Mouse (Mus musculus) embryonic facial prominence, embryonic 12.5 days (tissue): ENCODE results near the gene Wee1. TPM values are rescaled to one million over a fixed set of nuclear protein-coding genes. Genes with fewer than 3 reads are reported as not detected.

Experiments used
- ATAC-seq: fragments of 200-750 bp; cut with Nextera tagmentation; 2 replicates; pipeline ENCODE4 v1.8.0; 2017; ENCODE audit not compliant: insufficient number of reproducible peaks, insufficient read depth, low FRiP score, low TSS enrichment
- H3K27ac ChIP-seq: fragments of 300-500 bp; sonication (generic); 2 replicates; pipeline ENCODE4 v1.5.1; 2016; ENCODE audit warnings: mild to moderate bottlenecking
- H3K27me3 ChIP-seq: fragments of 300-500 bp; sonication (generic); 2 replicates; pipeline ENCODE4 v1.6.1; 2016; ENCODE audit warnings: mild to moderate bottlenecking, moderate library complexity
- H3K36me3 ChIP-seq: fragments of 300-500 bp; sonication (generic); 2 replicates; pipeline ENCODE4 v1.6.1; 2016; ENCODE audit warnings: mild to moderate bottlenecking
- H3K4me1 ChIP-seq: fragments of 300-500 bp; sonication (generic); 2 replicates; pipeline ENCODE4 v1.6.1; 2016
- H3K4me2 ChIP-seq: fragments of 300-500 bp; sonication (generic); replicated peaks from 2 replicates; pipeline ENCODE4 v1.6.1; 2016; ENCODE audit warnings: mild to moderate bottlenecking, moderate library complexity
- H3K4me3 ChIP-seq: fragments of 300-500 bp; sonication (generic); 2 replicates; pipeline ENCODE4 v1.5.1; 2016; ENCODE audit warnings: mild to moderate bottlenecking
- H3K9ac ChIP-seq: fragments of 300-500 bp; sonication (generic); 2 replicates; pipeline ENCODE4 v1.6.1; 2016; ENCODE audit warnings: mild to moderate bottlenecking, moderate library complexity
- H3K9me3 ChIP-seq: fragments of 300-500 bp; sonication (generic); 2 replicates; pipeline ENCODE4 v1.6.1; 2016; ENCODE audit warnings: mild to moderate bottlenecking, moderate library complexity
- WGBS: fragments of 180-500 bp; shearing (Covaris S2); methylation state at CpG from one replicate; pipeline ENCODE4 v1.1.7; 2016; 5-methylcytosine and 5-hydroxymethylcytosine counted together
- polyA plus RNA-seq: library from polyadenylated mRNA; unstranded; fragments of >200 nt; fragmentation: Nextera tagmentation; extraction: Ambion mirVana; gene quantifications from 2 replicates; pipeline ENCODE4 v1.2.1, GENCODE M21; 2016

Gene Wee1
- 41.9 and 42.4 TPM in 2 replicates for polyA plus RNA-seq

DNA sequence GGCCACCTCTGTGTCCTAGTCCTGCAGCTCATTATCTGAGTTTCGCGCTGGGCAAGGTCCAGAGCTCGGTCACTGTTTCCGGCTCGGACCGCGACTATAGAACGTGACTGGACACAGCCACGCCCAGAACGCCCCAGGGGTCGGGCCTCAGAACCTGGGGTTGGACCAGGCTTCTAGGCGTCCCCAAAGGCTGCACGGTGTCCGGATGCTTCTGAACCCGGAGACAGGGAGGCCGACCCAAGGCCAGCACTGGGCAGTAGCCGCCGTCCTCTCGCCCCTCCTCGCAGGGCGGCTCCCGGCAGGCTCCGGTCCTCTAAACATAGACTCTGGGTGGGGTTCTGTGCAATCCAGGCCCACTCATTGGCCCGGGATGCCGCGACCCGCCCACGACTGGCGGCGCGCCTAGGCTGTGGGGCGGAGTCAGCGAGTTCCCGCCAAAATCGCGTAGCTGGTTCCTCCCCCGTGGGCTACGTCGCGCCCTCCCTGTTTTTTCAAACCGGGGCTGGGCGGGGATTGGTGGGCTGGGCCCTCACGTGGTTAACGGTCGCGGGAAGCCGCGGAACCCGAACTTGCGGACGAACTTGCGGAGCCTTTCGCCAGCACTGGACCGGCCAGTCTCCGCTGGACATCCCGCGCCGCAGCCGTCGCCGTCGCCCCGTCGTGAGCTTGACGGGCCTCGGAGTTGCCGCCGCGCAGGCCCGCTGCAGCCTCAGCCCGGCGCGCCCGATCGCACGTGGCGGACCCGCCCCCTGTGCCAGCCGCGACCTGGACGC lies at the start of gene Wee1:
Wee1 (plus strand) TSS at position 531 of the 773 bp plus-strand sequence.
- peaks cover 3% of the 10 kb centered on the region; the same call in 1 of the 2 replicates for H3K36me3 ChIP-seq
- no peaks in the 10 kb centered on the region for H3K27me3 ChIP-seq
- WGBS = under 1% methylated on average over 81 of the region's 81 CpGs
- H3K4me3 ChIP-seq = peak within 1 kb of the TSS; percentile 98
- H3K9me3 ChIP-seq = no peaks in the 10 kb centered on the region
- peak within 1 kb of the TSS; percentile 96 for H3K27ac ChIP-seq
- peaks cover 12% of the 10 kb centered on the region; the same call in 1 of the 2 replicates for H3K4me1 ChIP-seq
- peak; percentile 99 for ATAC-seq
- H3K9ac ChIP-seq = peak within 1 kb of the TSS; percentile 95
- H3K4me2 ChIP-seq = peak within 1 kb of the TSS; percentile 59

DNA sequence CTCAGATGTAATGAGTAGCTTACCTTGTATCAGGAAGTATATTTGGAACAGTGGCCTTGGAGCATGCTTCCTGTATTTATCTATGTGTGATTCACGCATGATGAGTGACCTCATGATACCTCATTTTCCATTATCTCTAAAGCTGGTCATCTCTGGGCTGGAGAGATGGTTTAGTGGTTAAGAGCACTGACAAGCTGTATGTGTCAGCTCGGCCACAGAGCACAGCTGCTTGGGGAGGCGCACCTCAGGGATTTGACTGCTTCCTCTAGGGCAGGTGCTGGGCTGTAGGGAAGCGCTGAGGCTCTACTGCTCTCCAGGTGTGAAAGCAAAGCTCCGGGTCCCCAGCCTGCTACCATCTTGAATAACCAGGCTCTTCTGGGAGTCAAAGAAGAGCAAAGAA lies 43.7 kb upstream of the Wee1 start:
- Histone ChIP-seq H3K27ac (no peak overlapping the region), H3K36me3 (peaks cover 83% of the 10 kb centered on the region), H3K27me3 (no peaks in the 10 kb centered on the region), H3K9ac (no peak overlapping the region), H3K9me3 (no peaks in the 10 kb centered on the region), H3K4me3 (no peak overlapping the region), H3K4me2 (no peak overlapping the region), H3K4me1 (no peaks in the 10 kb centered on the region)
- WGBS = 88% methylated on average over 5 of the region's 5 CpGs
- no peak for ATAC-seq

DNA sequence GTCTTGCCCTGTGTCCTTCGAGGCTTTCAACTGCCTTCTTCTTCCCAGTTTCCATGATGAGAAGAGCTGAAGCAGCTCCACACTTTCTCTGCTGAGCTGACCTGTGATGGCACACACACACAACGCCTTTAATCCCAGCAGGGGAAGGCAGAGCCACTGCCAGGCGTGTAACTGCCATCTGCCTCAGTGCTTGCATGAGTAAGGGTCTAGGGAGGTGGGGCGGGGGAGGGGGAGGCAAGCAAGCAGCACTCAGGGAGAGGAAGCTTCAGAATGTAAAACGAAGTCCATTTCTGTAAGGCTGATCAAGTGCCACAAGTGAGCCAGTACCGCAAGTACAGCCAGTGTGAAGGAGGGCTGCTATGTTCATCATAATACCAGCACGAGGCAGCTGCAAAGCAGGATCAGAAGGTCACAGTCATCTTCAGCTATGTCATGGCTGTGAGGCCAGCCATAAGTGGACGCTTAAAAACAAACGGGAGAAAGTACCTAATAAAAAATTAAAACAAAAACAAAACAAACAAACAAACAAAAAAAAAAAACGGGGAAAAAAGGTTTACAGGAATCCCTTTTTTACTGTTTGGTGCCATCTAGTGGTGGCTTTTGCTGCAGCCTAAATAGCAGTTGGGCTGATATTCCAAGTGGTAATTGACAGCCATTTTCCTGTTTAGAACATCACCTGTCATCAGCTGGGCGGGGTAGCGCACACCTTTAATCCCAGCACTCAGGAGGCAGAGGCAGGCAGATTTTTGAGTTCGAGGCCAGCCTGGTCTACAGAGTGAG lies 38.3 kb upstream of the Wee1 start:
- no peaks in the 10 kb centered on the region for H3K27me3 ChIP-seq
- H3K36me3 ChIP-seq = peaks cover 87% of the 10 kb centered on the region
- WGBS = 76% methylated on average over 13 of the region's 13 CpGs
- ATAC-seq = no peak
- H3K9ac ChIP-seq = no peak overlapping the region
- H3K4me1 ChIP-seq = no peaks in the 10 kb centered on the region
- no peak overlapping the region for H3K4me3 ChIP-seq
- H3K4me2 ChIP-seq = no peak overlapping the region
- H3K27ac ChIP-seq = no peak overlapping the region
- H3K9me3 ChIP-seq = no peaks in the 10 kb centered on the region

DNA sequence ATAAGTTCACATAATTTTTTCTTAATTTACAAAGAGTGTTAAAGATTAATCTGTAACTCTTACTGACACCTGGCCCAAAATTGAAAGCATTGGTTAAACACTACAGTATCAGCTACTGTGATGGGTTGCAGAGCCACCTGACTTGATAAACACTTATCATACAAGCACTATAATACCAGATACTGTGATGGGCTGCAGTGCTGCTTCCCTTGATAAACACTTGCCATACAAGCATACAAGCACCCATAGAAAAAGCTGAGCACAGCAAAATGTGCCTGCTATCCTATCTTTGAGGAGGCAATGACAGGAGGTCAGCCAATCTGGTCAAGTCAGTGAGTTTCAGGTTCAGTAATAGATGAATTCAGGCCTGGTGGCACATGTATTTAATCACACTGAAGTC lies 36.6 kb upstream of the Wee1 start:
- H3K9me3 ChIP-seq = no peaks in the 10 kb centered on the region
- H3K36me3 ChIP-seq = peaks cover 82% of the 10 kb centered on the region
- no peak overlapping the region for H3K27ac ChIP-seq
- no peak for ATAC-seq
- H3K4me1 ChIP-seq = no peaks in the 10 kb centered on the region
- H3K4me2 ChIP-seq = no peak overlapping the region
- H3K9ac ChIP-seq = no peak overlapping the region
- no peaks in the 10 kb centered on the region for H3K27me3 ChIP-seq
- H3K4me3 ChIP-seq = no peak overlapping the region

DNA sequence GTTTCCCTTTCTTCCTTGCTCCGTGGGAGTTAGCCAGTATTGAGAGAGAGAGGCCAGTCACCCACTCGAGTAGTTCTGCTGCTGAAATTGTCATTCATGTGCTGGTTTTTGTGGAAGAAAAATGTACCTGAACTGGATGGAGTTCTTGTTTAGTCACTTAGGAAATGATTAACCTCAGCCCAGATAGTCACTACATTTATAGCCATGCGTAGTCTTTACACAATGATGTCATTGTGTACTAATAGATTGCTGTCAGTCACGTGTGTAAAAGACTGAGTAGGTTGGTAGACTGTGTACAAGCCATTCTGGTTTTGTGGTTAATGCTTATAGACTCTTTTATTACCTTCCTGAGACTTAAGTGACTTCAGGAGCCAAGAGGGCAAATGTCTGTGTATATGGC lies 33.9 kb upstream of the Wee1 start:
- no peak for ATAC-seq
- no peak overlapping the region for H3K4me3 ChIP-seq
- WGBS = 80% methylated on average over 4 of the region's 4 CpGs
- no peaks in the 10 kb centered on the region for H3K9me3 ChIP-seq
- H3K27ac ChIP-seq = no peak overlapping the region
- H3K9ac ChIP-seq = no peak overlapping the region
- H3K27me3 ChIP-seq = no peaks in the 10 kb centered on the region
- no peak overlapping the region for H3K4me2 ChIP-seq
- H3K36me3 ChIP-seq = peaks cover 75% of the 10 kb centered on the region
- H3K4me1 ChIP-seq = no peaks in the 10 kb centered on the region

DNA sequence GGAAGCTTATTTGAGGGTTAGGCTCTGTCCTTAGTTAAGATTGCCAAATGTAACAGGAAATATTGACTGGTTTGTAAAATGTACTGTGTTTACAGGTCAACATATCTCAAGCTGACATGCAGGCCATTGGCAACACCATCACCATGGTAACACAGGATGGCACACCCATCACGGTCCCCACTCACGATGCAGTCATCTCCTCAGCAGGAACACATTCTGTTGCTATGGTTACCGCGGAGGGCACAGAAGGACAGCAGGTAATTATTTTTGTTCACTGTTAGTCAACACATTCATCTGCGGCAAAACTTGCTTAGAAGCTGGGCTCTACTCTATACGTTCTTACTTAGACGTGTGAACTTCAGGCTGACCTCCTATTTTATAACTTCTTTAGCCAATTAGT lies 30.2 kb upstream of the Wee1 start:
- ATAC-seq = no peak

DNA sequence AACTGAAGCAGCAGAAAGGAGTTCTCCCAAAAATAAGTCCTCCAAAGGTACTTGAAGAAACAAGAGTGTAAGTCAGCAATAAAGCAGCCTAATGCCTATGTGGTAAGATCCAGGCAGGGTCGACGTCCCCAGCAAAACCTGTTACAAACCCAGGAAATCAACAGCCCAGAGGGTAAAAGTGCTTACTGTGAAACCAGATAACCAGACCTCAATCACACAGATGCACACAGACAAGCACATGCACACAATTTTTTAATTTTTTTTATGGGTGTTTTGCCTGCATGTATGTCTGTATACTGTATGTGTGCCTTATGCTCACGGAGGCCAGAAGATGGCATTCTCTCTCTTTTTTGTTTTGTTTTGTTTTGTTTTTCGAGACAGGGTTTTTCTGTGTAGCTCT lies 25.5 kb upstream of the Wee1 start:
- peaks cover 59% of the 10 kb centered on the region for H3K36me3 ChIP-seq
- 0 out of 2 replicates have a peak overlapping the region, but pooled peaks have one; percentile 17 for H3K27ac ChIP-seq
- 0 out of 2 replicates have a peak, but pooled peaks cover 3% of the 10 kb centered on the region for H3K4me1 ChIP-seq
- 83% methylated on average over 4 of the region's 4 CpGs for WGBS
- H3K27me3 ChIP-seq = no peaks in the 10 kb centered on the region
- H3K9ac ChIP-seq = no peak overlapping the region
- ATAC-seq = no peak
- no peaks in the 10 kb centered on the region for H3K9me3 ChIP-seq
- no peak overlapping the region for H3K4me3 ChIP-seq
- H3K4me2 ChIP-seq = no peak overlapping the region

More for the DNA sequence above, 30.2 kb upstream of the Wee1 start:
- no peaks in the 10 kb centered on the region for H3K27me3 ChIP-seq
- H3K4me2 ChIP-seq = no peak overlapping the region
- 83% methylated on average over 7 of the region's 7 CpGs for whole genome bisulfite sequencing
- H3K4me1 ChIP-seq = no peaks in the 10 kb centered on the region
- H3K9ac ChIP-seq = no peak overlapping the region
- peaks cover 77% of the 10 kb centered on the region for H3K36me3 ChIP-seq
- no peaks in the 10 kb centered on the region for H3K9me3 ChIP-seq
- no peak overlapping the region for H3K27ac ChIP-seq
- no peak overlapping the region for H3K4me3 ChIP-seq

DNA sequence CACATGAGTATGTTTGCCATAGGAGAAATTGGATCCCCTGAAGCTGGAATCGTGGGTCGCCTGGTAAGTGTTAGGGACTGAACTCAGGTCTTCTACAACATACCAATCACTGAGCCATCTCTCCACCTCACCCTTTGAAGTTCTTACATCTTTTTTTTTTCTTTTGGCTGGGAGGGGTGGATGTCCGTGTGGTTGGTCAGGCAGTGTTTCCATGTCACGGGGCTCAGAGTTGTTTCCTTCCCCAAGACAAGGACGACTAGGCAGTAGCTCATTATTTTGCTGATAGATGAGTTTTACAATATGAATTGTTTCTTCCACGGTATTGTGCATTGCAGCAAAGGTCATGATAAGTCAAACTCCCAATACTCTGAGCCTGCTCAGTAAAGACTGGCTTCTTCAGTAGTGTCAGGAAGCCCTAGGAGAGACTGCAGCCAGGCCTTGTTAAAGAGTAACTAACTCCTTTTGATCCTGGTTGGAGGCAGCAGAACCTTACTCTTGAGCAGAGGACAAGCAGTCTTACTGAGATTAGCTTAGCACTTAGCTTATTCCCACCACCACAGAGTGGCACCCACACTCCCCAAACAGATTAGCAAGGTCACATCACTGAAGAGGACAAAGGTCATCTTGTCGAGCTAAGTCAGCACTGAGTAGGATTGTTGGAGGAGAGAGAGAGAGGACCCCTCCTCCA lies 24.6 kb upstream of the Wee1 start:
- Histone ChIP-seq H3K9ac (no peak overlapping the region), H3K36me3 (peaks cover 50% of the 10 kb centered on the region), H3K9me3 (no peaks in the 10 kb centered on the region), H3K27me3 (no peaks in the 10 kb centered on the region), H3K4me2 (no peak overlapping the region), H3K4me1 (0 out of 2 replicates have a peak, but pooled peaks cover 3% of the 10 kb centered on the region), H3K27ac (no peak overlapping the region), H3K4me3 (no peak overlapping the region)
- no peak for ATAC-seq
- WGBS = 62% methylated on average over 7 of the region's 7 CpGs

DNA sequence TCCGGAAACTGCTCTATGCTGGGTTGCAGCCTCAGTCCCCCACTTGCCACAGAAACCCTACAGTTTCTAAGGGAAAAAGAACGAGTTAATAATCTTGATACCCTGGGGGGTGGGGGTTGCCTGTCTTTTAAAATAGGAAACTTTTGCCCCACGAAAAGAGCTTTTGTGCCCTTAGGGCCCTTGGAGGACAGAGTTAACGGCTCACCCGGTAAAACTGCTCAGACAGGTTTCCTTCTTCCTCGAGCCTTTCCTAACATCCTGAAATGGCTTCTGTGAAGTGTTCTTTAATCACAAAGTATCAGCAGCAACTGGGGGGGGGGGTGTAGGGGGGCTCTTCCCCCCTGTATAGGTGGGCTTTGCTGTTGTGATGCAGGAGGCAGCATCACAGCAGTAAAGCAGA lies 21.0 kb upstream of the Wee1 start:
- no peaks in the 10 kb centered on the region for H3K27me3 ChIP-seq
- H3K27ac ChIP-seq = no peak overlapping the region
- 19% methylated on average over 6 of the region's 6 CpGs for WGBS
- H3K4me1 ChIP-seq = 0 out of 2 replicates have a peak, but pooled peaks cover 3% of the 10 kb centered on the region
- H3K9ac ChIP-seq = no peak overlapping the region
- H3K4me2 ChIP-seq = no peak overlapping the region
- no peak overlapping the region for H3K4me3 ChIP-seq
- H3K9me3 ChIP-seq = no peaks in the 10 kb centered on the region
- H3K36me3 ChIP-seq = peaks cover 17% of the 10 kb centered on the region
- ATAC-seq = no peak

DNA sequence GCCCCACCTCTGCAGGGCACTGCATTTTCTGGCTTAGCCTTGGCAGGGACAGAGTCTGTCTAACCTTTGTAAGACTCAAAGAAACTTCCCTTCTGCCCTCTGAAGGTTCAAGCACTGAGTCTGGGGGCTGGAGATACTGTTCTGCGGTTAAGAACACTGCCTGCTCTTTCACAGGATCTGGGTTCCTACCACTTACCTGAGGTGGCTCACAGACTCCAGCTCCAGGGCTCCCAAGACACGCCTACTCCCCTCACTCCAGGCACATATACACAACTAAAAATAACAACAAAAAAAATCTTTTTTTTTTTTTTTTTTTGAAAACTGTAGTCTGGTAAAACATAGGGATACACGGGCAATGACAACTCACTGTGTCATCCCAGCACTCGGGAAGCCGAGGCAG lies 20.6 kb upstream of the Wee1 start:
- H3K27ac ChIP-seq = no peak overlapping the region

DNA sequence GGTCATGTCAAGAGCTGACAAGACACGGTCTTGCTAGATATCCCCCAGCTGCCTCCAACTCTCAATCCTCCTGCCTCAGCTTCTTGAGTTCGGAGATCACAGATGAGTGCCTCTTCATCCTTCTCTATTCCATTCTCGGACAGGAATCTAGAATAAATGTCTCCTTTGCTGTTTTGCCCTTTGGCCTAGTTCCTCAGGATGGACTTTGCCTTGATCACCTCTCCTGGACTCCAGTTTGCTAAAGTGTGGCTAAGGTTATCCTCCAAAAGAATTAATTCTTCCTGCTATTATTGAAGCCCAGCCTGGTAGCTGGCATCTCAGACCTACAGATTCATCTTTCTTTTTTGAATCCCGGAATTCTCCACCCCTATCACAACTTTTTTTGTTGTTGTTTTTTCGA lies 16.8 kb upstream of the Wee1 start:
- Histone ChIP-seq H3K4me3 (no peak overlapping the region), H3K9me3 (no peaks in the 10 kb centered on the region), H3K4me1 (peaks cover 12% of the 10 kb centered on the region), H3K4me2 (no peak overlapping the region), H3K9ac (no peak overlapping the region), H3K36me3 (no peaks in the 10 kb centered on the region), H3K27me3 (no peaks in the 10 kb centered on the region), H3K27ac (no peak overlapping the region)
- 85% methylated on average over 5 of the region's 5 CpGs for WGBS
- ATAC-seq = no peak

More for the DNA sequence above, 20.6 kb upstream of the Wee1 start:
- Histone ChIP-seq H3K36me3 (peaks cover 13% of the 10 kb centered on the region; the same call in 1 of the 2 replicates), H3K9me3 (no peaks in the 10 kb centered on the region), H3K4me1 (0 out of 2 replicates have a peak, but pooled peaks cover 3% of the 10 kb centered on the region), H3K9ac (no peak overlapping the region), H3K4me3 (no peak overlapping the region), H3K27me3 (no peaks in the 10 kb centered on the region), H3K4me2 (no peak overlapping the region)
- WGBS = 59% methylated on average over 5 of the region's 5 CpGs
- no peak for ATAC-seq
